Mouse (Mus musculus): ENCODE results near the gene Cdhr2.

GRCm38 (mm10) chr13:54702507-54702906 is 1.2 kb downstream of the Cdhr2 start:
- TF ChIP-seq CTCF (IDR thresholded peaks at IDR 0.05; ENCODE audit: insufficient read depth, low read depth, low read length) (no peak), POLR2A (IDR thresholded peaks at IDR 0.05; ENCODE audit: insufficient read depth, low read depth, low read length) (no peak)

Measured in olfactory bulb, adult 2 months (tissue).